Mouse (Mus musculus): ENCODE measurements at regions not wholly inside any gene's neighbourhood (a gene's known extent, or its start where the extent isn't known, plus 50 kb on each side); places are given as distances from the start of the nearest gene placed in this dataset.

DNA sequence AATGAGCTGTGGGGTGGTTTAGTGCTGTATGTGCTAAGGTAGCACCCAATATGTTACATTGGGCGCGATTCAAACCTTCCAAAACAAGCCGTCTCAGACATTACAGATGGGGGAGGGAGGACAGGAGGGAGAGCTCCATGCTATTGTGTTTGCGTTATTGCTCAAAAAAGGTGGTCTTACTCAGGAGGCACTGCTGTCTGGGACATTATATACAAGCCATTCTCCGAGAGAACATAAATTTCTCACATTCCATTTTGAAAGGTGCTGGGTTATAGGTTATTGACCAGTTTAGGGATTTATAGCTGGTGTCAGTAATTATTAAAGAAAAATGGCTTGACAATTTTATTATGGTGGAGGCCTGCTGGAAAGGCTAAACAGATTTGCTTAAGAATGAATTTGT is 649.4 kb downstream of the Kcnj2 start:
- TF ChIP-seq CTCF (IDR thresholded peaks at IDR 0.05; ENCODE audit: low read depth) (no peak), EP300 (optimal IDR thresholded peaks at IDR 0.05) (no peak)
